Mouse (Mus musculus) myocyte (in vitro differentiated cells): ENCODE measurements around the gene Tnks1bp1. TPM values are rescaled to one million over a fixed set of nuclear protein-coding genes. Genes with fewer than 3 reads are reported as not detected.

Source experiments
- H3K27me3 ChIP-seq: one replicate; pipeline ENCODE4 v1.6.1; 2011; ENCODE audit not compliant: control insufficient read depth, insufficient read depth, insufficient read length
- H3K36me3 ChIP-seq: one replicate; pipeline ENCODE4 v1.6.1; 2011; ENCODE audit not compliant: control insufficient read depth, insufficient read depth
- H3K4me2 ChIP-seq: one replicate; pipeline ENCODE4 v1.6.1; 2011; ENCODE audit warnings: low read depth, control low read depth
- H3K4me3 ChIP-seq: one replicate; pipeline ENCODE4 v1.5.1; 2011; ENCODE audit warnings: mild to moderate bottlenecking, control low read depth, moderate library complexity
- H3K79me2 ChIP-seq: one replicate; pipeline ENCODE4 v1.6.1; 2011; ENCODE audit not compliant: control insufficient read depth, insufficient read depth
- H3ac ChIP-seq: one replicate; pipeline ENCODE4 v1.6.1; 2011; ENCODE audit not compliant: control insufficient read depth, insufficient read length
- CEBPB ChIP-seq: IDR thresholded peaks from 2 replicates; pipeline ENCODE4 v1.6.1; 2011; ENCODE audit warnings: mild to moderate bottlenecking, moderate library complexity; ENCODE audit not compliant: poor library complexity, insufficient read depth, severe bottlenecking
- E2F4 ChIP-seq: IDR thresholded peaks from one replicate; pipeline ENCODE4 v1.6.1; 2011; ENCODE audit warnings: mild to moderate bottlenecking, control low read depth, moderate library complexity; ENCODE audit not compliant: insufficient read depth
- MAX ChIP-seq: IDR thresholded peaks from one replicate; pipeline ENCODE4 v1.6.1; 2011; ENCODE audit warnings: low read depth, mild to moderate bottlenecking, control low read depth
- MYOD1 ChIP-seq, 3 experiments: IDR thresholded peaks; one replicate each; pipeline ENCODE4 v1.6.1; 2011; ENCODE audit warnings: control low read depth in 2 of 3, low read depth in 2 of 3, mild to moderate bottlenecking in 2 of 3, moderate library complexity in 1 of 3; ENCODE audit not compliant: insufficient read length in 2 of 3, control insufficient read depth in 1 of 3
- MYOG ChIP-seq, 3 experiments: IDR thresholded peaks; one replicate each; pipeline ENCODE4 v1.6.1; 2011; ENCODE audit warnings: control low read depth in 2 of 3, low read depth in 2 of 3, mild to moderate bottlenecking in 2 of 3; ENCODE audit not compliant: insufficient read length in 2 of 3, control insufficient read depth in 1 of 3, insufficient read depth in 1 of 3
- POLR2A ChIP-seq: IDR thresholded peaks from one replicate; pipeline ENCODE4 v1.6.1; 2011; ENCODE audit warnings: low read depth, mild to moderate bottlenecking, control low read depth, moderate library complexity; ENCODE audit not compliant: insufficient read length
- POLR2AphosphoS2 ChIP-seq: IDR thresholded peaks from one replicate; pipeline ENCODE4 v1.6.1; 2011; ENCODE audit warnings: low read depth, control low read depth; ENCODE audit not compliant: insufficient read length
- REST ChIP-seq: IDR thresholded peaks from one replicate; pipeline ENCODE4 v1.6.1; 2011; ENCODE audit warnings: mild to moderate bottlenecking, control low read depth, moderate library complexity; ENCODE audit not compliant: insufficient read depth, insufficient read length
- SRF ChIP-seq: IDR thresholded peaks from one replicate; pipeline ENCODE4 v1.6.1; 2011; ENCODE audit warnings: low read depth; ENCODE audit not compliant: control insufficient read depth, insufficient read length
- TCF12 ChIP-seq: IDR thresholded peaks from one replicate; pipeline ENCODE4 v1.6.1; 2011; ENCODE audit warnings: mild to moderate bottlenecking, control low read depth; ENCODE audit not compliant: poor library complexity, insufficient read depth, severe bottlenecking
- TCF3 ChIP-seq: IDR thresholded peaks from one replicate; pipeline ENCODE4 v1.6.1; 2011; ENCODE audit warnings: low read depth, control low read depth; ENCODE audit not compliant: insufficient read length
- USF1 ChIP-seq: IDR thresholded peaks from one replicate; pipeline ENCODE4 v1.6.1; 2011; ENCODE audit warnings: low read depth, mild to moderate bottlenecking, control low read depth, moderate library complexity
- polyA plus RNA-seq: library from polyadenylated mRNA; unstranded; fragments of >200 nt; fragmentation: generic; extraction: Trizol; gene quantifications from one replicate; pipeline ENCODE4 v1.2.1, GENCODE M21; 2012; ENCODE audit warnings: missing spikeins

Gene Tnks1bp1
- polyA plus RNA-seq, 1 experiment = 84.0 TPM

GRCm38 (mm10) chr2:85061107-85061541 is 13.3 kb downstream of the Tnks1bp1 start:
- Histone ChIP-seq H3K4me3 (peak overlapping the region; percentile 28), H3K27me3 (no peaks in the 10 kb centered on the region), H3K36me3 (peaks cover 63% of the 10 kb centered on the region)

GRCm38 (mm10) chr2:85065141-85065875 is 17.5 kb downstream of the Tnks1bp1 start:
- peaks cover 40% of the 10 kb centered on the region for H3K79me2 ChIP-seq
- peaks cover 66% of the 10 kb centered on the region for H3K36me3 ChIP-seq
- TF ChIP-seq POLR2A = peak; percentile 14
- no peak for TF ChIP-seq CEBPB
- no peak overlapping the region for H3K4me3 ChIP-seq
- no peaks in the 10 kb centered on the region for H3K27me3 ChIP-seq
- no peak overlapping the region for H3K4me2 ChIP-seq
- H3ac ChIP-seq = no peak overlapping the region

More at GRCm38 (mm10) chr2:85061107-85061541, 13.3 kb downstream of the Tnks1bp1 start:
- Histone ChIP-seq H3ac (peak overlapping the region; percentile 35), H3K79me2 (peaks cover 40% of the 10 kb centered on the region), H3K4me2 (peak overlapping the region; percentile 85)
- no peak for TF ChIP-seq POLR2A
- peak; percentile 34 for TF ChIP-seq POLR2AphosphoS2
- TF ChIP-seq CEBPB = peak; percentile 82
- TF ChIP-seq TCF12 = no peak
- TF ChIP-seq REST = no peak
- TF ChIP-seq MYOG (IDR thresholded peaks at IDR 0.05; ENCODE audit: control insufficient read depth in 1 of 3, insufficient read depth in 1 of 3, insufficient read length in 2 of 3, low read depth in 2 of 3) = no peak

DNA sequence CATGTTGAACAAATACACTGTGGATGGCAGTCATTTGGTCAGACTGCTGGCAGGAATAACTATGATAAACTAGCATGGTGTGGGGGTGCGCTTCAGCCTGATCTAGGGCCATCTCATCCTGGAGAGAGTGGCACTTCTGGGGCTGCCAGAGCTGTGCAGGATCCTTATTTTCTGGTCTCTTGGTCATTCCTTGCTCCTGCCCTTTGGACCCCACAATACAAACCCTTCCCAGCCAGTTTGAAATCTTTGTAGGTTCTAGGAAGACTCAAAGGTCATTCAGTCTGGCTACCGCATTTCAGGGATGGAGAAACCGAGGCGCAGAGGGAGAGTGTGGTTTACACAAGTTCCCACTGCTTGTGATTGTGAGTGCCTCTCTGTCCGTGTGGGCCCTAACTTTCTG is 19.1 kb downstream of the Tnks1bp1 start:
- Histone ChIP-seq H3K27me3 (no peaks in the 10 kb centered on the region), H3K4me2 (no peak overlapping the region), H3K36me3 (peaks cover 71% of the 10 kb centered on the region), H3K4me3 (no peak overlapping the region), H3K79me2 (peaks cover 31% of the 10 kb centered on the region), H3ac (no peak overlapping the region)
- TF ChIP-seq CEBPB = no peak
- TF ChIP-seq E2F4 = no peak
- no peak for TF ChIP-seq POLR2AphosphoS2
- TF ChIP-seq MYOD1 (IDR thresholded peaks at IDR 0.05; ENCODE audit: control insufficient read depth in 1 of 3, insufficient read length in 2 of 3, low read depth in 2 of 3) = no peak
- TF ChIP-seq SRF = no peak
- TF ChIP-seq TCF3 = no peak
- no peak for TF ChIP-seq MYOG (IDR thresholded peaks at IDR 0.05; ENCODE audit: control insufficient read depth in 1 of 3, insufficient read depth in 1 of 3, insufficient read length in 2 of 3, low read depth in 2 of 3)
- no peak for TF ChIP-seq MAX
- no peak for TF ChIP-seq REST
- TF ChIP-seq POLR2A = no peak
- TF ChIP-seq USF1 = no peak
- TF ChIP-seq TCF12 = no peak

DNA sequence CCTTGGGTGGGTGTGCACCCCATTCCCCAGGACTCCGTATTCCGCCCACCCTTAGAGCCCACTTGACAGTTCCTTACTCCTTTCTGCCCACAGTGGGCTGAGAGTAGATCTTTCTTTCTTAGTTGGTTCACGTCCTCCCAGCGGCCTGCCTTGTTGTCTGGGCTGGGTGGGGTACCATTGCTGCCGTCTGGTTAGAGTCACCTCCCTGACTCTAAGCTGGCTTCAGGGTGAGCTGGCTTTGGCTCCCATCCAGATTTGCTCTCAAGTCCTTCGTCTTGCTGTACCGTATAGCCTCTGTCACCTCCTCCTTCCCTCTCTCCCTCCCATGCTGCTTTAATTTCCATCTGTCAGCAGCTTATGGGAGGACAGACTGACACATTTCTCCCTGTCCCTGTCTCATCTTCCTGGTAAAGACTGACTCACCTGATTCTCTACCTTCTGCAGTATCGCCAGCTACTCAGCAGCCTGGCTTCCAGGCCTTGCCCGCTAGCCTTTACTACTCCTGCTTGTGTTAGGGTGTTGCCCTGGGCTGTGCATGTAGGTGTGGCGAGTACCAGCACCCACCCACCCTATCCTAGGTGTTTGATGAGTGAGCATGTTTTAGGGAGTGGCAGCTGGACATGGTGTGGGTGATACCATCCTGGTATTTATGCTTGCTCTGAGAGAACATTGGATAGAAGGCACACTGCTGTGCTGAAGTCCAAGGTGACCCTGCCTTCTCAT is 20.2 kb downstream of the Tnks1bp1 start:
- TF ChIP-seq USF1 = no peak
- no peak for TF ChIP-seq MAX
- TF ChIP-seq MYOD1 (IDR thresholded peaks at IDR 0.05; ENCODE audit: control insufficient read depth in 1 of 3, insufficient read length in 2 of 3, low read depth in 2 of 3) = no peak
- no peak for TF ChIP-seq SRF
- TF ChIP-seq TCF12 = no peak
- TF ChIP-seq POLR2AphosphoS2 = no peak
- TF ChIP-seq CEBPB = no peak
- no peak for TF ChIP-seq POLR2A
- no peak for TF ChIP-seq E2F4
- TF ChIP-seq REST = no peak
- TF ChIP-seq MYOG (IDR thresholded peaks at IDR 0.05; ENCODE audit: control insufficient read depth in 1 of 3, insufficient read depth in 1 of 3, insufficient read length in 2 of 3, low read depth in 2 of 3) = no peak
- TF ChIP-seq TCF3 = no peak

More for the DNA sequence above, 20.2 kb downstream of the Tnks1bp1 start:
- no peak overlapping the region for H3ac ChIP-seq
- H3K4me3 ChIP-seq = no peak overlapping the region
- H3K79me2 ChIP-seq = peaks cover 19% of the 10 kb centered on the region
- peaks cover 62% of the 10 kb centered on the region for H3K36me3 ChIP-seq
- no peaks in the 10 kb centered on the region for H3K27me3 ChIP-seq
- H3K4me2 ChIP-seq = no peak overlapping the region
